Mouse (Mus musculus): Measurements from ENCODE around the gene Cyth2. TPM values are rescaled to one million over a fixed set of nuclear protein-coding genes. Genes with fewer than 3 reads are reported as not detected.

Gene Cyth2
- polyA plus RNA-seq, 1 experiment = 133 TPM

GRCm38 (mm10) chr7:45797661-45798510 is 16.5 kb downstream of the Cyth2 start:
- no peak for TF ChIP-seq GATA1 (IDR thresholded peaks at IDR 0.05; ENCODE audit: low read length)

GRCm38 (mm10) chr7:45796950-45797349 is 17.4 kb downstream of the Cyth2 start:
- no peak for TF ChIP-seq GATA1 (IDR thresholded peaks at IDR 0.05; ENCODE audit: low read length)

- TF ChIP-seq GATA1 (IDR thresholded peaks at IDR 0.05; ENCODE audit: low read length) = no peak
Observed at GRCm38 (mm10) chr7:45794971-45795370, 19.4 kb downstream of the Cyth2 start.

GRCm38 (mm10) chr7:45793969-45794585 is 20.3 kb downstream of the Cyth2 start:
- TF ChIP-seq GATA1 (IDR thresholded peaks at IDR 0.05; ENCODE audit: low read length) = no peak

GRCm38 (mm10) chr7:45793240-45793639 is 21.1 kb downstream of the Cyth2 start:
- no peak for TF ChIP-seq GATA1 (IDR thresholded peaks at IDR 0.05; ENCODE audit: low read length)

- TF ChIP-seq GATA1 (IDR thresholded peaks at IDR 0.05; ENCODE audit: low read length) = no peak
Observed at GRCm38 (mm10) chr7:45791756-45792490, 22.5 kb downstream of the Cyth2 start.

- no peak for TF ChIP-seq GATA1 (IDR thresholded peaks at IDR 0.05; ENCODE audit: low read length)
Observed at GRCm38 (mm10) chr7:45790721-45791120, 23.7 kb downstream of the Cyth2 start.

- no peak for TF ChIP-seq GATA1 (IDR thresholded peaks at IDR 0.05; ENCODE audit: low read length)
Observed at GRCm38 (mm10) chr7:45787642-45788041, 26.7 kb downstream of the Cyth2 start.

GRCm38 (mm10) chr7:45786661-45787413 is 27.5 kb downstream of the Cyth2 start:
- no peak for TF ChIP-seq GATA1 (IDR thresholded peaks at IDR 0.05; ENCODE audit: low read length)

- no peak for TF ChIP-seq GATA1 (IDR thresholded peaks at IDR 0.05; ENCODE audit: low read length)
Observed at GRCm38 (mm10) chr7:45786136-45786578, 28.2 kb downstream of the Cyth2 start.

GRCm38 (mm10) chr7:45785388-45786135 is 28.8 kb downstream of the Cyth2 start:
- TF ChIP-seq GATA1 (IDR thresholded peaks at IDR 0.05; ENCODE audit: low read length) = no peak

GRCm38 (mm10) chr7:45784524-45785372 is 29.6 kb downstream of the Cyth2 start, which contains the start of gene Sult2b1:
Gene Sult2b1 (minus strand): TSS chr7:45784669.
- TF ChIP-seq GATA1 (IDR thresholded peaks at IDR 0.05; ENCODE audit: low read length) = no peak

- TF ChIP-seq GATA1 (IDR thresholded peaks at IDR 0.05; ENCODE audit: low read length) = no peak
Observed at GRCm38 (mm10) chr7:45783511-45784091, 30.8 kb downstream of the Cyth2 start, which contains the start of gene Lmtk3. Gene Lmtk3 (plus strand): TSS chr7:45783738.

Data from G1E-ER4 (cell line).